Mouse (Mus musculus): ENCODE data around the gene L3hypdh.

DNA sequence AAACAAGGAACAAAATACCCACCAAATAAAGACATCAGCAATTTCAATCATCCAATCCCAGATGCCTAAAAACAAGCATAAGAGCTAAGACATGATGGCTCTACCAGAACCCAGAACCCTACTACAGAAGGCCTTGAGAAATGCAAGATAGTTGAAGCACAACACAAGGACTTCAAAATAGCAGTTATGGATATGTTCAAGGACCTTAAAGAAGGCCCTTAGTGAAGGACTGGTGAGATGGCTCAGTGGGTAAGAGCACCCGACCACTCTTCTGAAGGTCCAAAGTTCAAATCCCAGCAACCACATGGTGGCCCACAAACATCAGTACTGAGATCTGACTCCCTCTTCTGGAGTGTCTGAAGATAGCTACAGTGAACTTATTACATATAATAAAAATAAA, 27.5 kb downstream of the L3hypdh start:
- TF ChIP-seq ZNF384 (IDR thresholded peaks at IDR 0.05; ENCODE audit: low read depth, low read length): no peak
- TF ChIP-seq MAFK (IDR thresholded peaks at IDR 0.05; ENCODE audit: insufficient read depth, low read depth, low read length): no peak
- TF ChIP-seq ZC3H11A (IDR thresholded peaks at IDR 0.05; ENCODE audit: borderline replicate concordance, low read depth, low read length): no peak
- no peak for TF ChIP-seq HCFC1 (IDR thresholded peaks at IDR 0.05; ENCODE audit: borderline replicate concordance, insufficient read depth, low read length)
